Mouse (Mus musculus) liver, embryonic 14 days (tissue): ENCODE data around the gene Tfg. TPM values are rescaled to one million over a fixed set of nuclear protein-coding genes. Genes with fewer than 3 reads are reported as not detected.

ENCODE experiments used
- polyA plus RNA-seq: library from polyadenylated mRNA; depleted of rRNA; stranded (reverse); fragments of >200 nt; gene quantifications from 2 replicates; pipeline ENCODE4 v1.2.3, GENCODE M21; 2012; rRNA removed

Gene Tfg
- polyA plus RNA-seq, result 41.7 and 44.7 TPM in 2 replicates

DNA sequence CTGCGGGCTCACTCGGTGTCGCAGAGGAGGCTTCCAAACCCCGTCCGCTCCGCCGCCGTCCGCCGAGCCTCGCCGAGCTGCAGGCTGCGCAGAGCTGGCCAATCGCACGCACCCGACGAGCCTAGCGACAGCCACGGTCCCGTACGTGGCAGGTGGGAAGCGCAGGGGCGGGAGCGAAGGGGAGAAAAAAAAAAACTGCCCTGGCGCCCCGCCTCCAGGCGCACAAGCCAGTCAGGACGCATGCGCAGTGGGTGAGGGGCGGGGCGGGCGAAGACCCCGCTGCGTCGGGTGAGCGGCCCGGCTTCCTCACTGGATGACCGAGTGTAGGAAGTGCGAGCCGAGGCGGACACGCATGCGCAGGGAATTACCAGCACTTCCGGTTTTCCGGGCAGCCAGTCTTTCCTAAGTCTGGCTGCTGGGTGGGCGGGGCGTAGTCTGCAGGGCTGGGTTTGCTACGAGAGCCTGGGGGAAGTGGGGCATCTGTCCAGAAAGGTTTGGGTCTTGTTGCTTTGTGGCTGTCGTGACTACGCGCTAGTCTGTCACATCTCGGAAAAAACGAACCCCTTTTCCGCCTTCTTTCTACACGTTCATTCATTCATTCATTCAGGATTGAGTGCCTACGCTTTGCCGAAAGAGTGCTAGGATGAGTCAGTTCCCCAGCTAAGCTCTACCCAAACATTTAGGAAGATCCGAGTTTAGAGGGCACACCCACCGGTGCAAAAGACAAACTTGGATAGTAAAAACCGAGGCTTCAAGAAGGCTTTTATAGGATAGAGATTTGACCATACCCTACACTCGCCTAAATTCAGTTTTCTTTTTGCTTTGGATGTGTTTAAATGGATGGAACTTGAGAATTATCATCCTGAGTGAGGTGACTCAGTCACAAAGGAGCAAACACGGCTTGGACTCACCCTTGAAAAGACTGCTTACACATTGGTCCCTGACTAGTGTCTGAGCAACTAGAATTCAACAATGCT, at the start of gene Tfg:
TSS of gene Tfg (minus strand) at position 227 of the 977 bp plus-strand sequence.

Other genes starting within 250 kb of the Tfg start
- 0.10 and 0.49 TPM in 2 replicates for gene Abi3bp, start 239.6 kb downstream of the Tfg start, polyA plus RNA-seq
- 0.09 and 0.10 TPM in 2 replicates for gene Adgrg7, start 78.4 kb upstream of the Tfg start, polyA plus RNA-seq
- 0.39 and 0.42 TPM in 2 replicates for gene Tmem45a, start 168.7 kb upstream of the Tfg start, polyA plus RNA-seq
- gene Lnp1, start 210.6 kb upstream of the Tfg start, polyA plus RNA-seq, result not detected in 2 replicates